Mouse (Mus musculus): ENCODE data around the gene Epha4.

The Epha4 gene

DNA sequence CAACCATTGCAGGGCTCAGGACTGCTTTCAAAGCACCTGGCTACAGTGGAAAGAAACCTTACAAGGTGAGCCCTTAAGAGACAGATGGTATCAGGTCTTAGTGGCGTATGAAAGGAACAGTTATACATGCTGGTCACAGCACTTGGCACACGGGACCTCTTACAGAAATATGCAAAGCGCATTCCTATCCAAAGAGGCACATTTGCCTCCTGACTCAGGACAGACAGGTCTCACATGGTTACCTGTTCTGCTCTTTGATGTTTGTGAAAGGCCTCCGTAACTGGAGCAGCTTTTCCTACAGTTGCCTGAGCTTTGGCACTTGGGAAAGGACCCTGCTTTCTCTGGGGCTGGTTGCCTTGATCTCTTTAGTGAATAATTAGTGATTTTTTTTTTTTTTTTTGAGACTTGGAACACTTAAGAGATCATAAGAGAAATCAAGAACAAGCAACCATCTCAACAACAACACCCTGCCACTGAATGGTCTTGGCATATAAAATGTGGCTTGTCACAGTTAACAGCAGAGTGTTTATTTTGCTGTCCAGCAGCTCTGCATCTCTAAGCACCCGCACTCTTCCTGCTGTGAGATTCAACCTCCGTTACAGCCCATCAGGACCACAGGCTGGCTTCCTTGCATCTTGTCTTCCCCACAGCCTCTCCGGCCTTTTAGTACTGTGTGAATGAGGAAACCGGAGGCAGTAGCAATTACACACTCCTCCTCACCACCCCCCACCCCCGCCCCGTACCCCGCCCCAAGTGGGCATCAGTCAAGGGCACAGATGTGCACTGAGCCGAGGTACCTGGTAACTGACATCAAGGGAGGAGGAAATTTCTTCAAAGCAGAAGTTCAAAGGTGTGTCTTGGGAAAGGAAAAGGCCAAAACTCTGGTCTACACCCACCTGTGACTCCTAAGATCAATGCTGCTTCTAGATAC is 41.2 kb downstream of the Epha4 start:
- no peak for DNase-seq

GRCm38 (mm10) chr1:77472566-77472965 is 42.3 kb downstream of the Epha4 start:
- no peak for DNase-seq

DNA sequence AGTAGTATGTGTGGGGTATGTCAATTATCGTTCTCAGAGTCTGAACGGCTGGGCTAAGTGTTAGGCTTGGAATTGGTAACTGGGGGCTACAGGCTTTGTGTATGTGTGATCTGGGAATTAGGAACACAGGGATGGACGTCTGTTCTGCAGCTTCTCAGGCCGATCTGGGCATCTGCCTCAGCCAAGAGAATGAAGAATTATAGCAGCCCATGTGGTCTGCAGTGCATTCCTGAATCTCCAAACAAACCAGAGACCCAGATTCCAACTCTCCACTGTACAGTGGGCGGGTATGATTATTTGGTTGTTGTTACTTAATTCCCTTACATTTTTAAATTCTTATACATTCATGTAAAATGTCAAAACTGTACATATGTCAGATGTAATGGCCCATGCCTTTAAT is 43.4 kb downstream of the Epha4 start:
- no peak for DNase-seq

- DNase-seq: no peak
Measured at GRCm38 (mm10) chr1:77471037-77471436, 43.9 kb downstream of the Epha4 start.

GRCm38 (mm10) chr1:77468717-77469314 is 46.1 kb downstream of the Epha4 start:
- no peak for DNase-seq

DNA sequence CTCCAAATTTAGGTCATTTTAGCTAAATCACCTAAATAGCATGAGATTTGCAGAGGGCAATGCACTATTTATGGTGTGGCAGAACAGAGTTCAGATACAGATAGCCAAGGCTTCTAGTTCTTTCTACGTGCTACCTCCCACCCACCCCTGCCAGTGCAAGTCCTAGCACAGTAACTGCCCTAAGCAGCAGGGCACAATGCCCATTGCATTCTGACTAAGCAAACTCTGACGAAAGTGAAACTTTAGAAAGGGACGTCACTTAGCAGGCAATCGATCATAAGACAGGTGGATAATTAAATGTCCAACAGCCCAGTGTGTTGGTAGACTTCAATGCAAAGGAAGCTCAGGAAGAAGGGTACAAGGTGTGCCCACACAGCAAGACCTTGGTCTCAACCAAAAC is 49.4 kb downstream of the Epha4 start:
- no peak for DNase-seq

- no peak for DNase-seq
Measured at GRCm38 (mm10) chr1:77464108-77464507, 50.8 kb downstream of the Epha4 start.

GRCm38 (mm10) chr1:77461877-77462615 is 52.8 kb downstream of the Epha4 start:
- no peak for DNase-seq

DNA sequence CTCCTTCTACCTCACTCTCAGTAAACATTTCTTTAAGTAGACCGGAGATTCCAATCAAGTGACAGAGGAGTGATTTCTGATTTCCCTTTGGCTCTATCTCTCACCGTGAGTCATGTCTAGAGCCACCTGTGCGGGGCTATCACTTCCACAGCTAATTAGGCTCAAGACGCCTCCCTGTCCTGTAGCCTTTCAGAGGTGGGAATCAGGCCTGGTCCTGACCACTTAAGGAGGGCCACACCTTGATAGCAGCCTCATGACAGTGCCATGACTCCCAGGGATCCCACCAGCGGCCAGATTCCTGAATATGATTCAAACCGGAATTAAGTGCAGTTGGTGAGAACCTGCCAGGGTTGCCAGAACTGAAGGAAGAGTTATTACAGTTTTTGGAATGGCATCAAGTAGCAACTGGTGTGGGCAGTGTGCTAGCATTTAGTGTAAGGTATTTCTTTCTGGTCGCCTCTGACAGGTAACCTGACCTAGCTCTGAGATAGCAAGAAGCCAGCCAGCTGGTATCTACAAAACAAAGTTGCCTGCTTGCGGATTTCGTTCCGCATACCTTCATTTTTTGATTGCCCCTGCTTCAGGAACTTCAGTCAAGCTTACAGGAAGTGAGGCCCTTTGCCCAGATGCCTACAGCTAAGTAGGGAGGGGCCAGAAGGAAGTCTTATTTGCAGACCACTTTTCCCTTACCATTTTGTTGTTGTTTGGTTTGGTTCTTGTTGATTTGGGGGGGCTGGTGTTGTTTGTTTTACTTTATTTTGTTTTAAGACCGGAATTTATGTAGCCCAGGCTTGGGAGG is 53.9 kb downstream of the Epha4 start:
- DNase-seq: no peak

GRCm38 (mm10) chr1:77458751-77459385 is 56.0 kb downstream of the Epha4 start:
- DNase-seq: no peak

DNA sequence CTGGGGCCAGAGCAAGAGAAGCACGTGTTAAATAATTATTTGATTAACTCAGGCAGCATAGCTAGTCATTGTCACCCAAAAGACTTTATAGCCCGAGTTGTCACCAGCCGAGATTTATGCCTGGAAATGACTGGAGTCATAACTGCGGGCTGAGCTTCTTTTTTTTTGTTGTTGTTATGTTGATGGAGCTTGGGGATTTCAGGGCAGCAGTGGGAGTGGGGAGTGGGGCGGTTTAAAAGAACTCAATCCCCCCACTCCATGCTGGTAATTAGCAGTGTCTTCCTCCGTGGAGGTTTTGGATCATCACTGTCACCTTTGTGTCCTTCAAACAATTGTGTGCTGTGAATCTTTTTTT is 57.5 kb downstream of the Epha4 start:
- DNase-seq: no peak

DNA sequence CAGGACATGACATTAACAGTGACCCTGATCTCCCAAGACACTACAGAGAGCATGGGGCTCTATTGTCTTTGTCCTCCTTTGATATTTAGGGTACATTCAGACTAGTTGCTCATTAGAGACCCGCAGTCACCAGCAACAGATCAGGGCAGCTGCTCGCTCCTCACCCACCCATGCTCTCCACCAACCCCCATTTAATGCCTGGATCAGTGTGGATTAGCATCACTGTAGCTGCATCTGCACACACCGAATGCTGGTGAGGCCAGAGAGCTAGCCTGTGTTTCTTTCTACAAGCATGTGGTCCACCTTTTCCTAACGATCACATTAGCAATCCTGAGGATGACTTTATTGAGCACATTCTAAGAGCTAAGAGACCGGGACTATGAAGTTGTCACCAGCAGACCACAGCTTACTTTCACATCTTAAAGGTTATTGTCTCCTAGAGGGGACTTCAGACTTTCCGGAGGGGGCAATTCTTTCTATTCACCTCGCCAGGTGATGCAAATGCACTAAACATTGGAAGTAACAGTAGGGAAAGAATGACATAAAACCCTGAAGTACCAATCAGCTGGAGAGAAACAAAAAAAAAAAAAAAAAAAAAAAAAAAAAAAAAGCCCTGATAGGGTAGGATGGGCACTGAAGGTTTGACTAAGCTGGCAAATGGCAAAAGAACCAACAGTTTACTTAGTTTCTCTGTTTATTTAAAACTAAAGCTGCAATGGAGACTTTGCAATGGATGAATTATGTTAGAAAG is 58.0 kb downstream of the Epha4 start:
- DNase-seq: no peak

DNA sequence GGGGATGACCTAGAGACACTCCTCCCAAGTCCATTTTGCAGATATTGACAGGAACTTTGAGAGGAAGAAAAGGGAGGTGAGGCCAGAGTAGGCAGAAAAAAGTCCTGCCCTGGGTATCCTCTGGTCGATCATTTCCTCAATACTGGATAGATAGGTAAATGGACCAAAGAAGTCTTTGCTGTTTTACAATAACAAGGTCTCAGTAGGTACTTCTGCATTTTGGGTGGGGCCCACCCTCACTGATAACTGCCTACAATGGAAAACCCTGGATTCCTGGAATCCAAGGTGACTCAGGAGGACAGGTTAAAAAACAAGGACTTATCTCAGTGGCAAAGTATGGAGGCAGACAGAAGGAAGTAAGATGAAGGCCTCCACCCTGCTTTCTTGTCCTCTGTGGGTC is 61.1 kb downstream of the Epha4 start:
- DNase-seq: no peak

GRCm38 (mm10) chr1:77452721-77453120 is 62.2 kb downstream of the Epha4 start:
- no peak for DNase-seq

- no peak for DNase-seq
Measured at GRCm38 (mm10) chr1:77451541-77451940, 63.3 kb downstream of the Epha4 start.

DNA sequence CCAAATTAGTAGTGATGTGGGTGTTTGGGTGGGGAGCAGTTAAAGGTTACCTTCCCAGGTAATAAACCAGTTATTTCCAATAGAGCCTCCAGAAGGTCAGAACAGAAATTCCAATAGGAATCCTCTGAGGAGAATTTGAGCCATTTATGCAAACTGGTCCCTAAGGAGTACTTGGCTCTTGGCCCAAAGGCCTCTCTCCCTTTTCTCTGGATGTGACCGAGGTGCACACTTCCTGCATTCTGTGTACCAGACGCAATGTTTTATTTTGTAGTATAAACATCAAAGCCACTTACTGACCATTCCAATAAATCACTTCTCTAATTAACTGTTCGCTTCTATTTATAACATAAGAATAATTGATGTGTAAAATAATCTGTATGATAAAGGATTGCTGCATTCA is 64.7 kb downstream of the Epha4 start:
- DNase-seq: no peak

GRCm38 (mm10) chr1:77447061-77447614 is 67.8 kb downstream of the Epha4 start:
- no peak for DNase-seq

DNA sequence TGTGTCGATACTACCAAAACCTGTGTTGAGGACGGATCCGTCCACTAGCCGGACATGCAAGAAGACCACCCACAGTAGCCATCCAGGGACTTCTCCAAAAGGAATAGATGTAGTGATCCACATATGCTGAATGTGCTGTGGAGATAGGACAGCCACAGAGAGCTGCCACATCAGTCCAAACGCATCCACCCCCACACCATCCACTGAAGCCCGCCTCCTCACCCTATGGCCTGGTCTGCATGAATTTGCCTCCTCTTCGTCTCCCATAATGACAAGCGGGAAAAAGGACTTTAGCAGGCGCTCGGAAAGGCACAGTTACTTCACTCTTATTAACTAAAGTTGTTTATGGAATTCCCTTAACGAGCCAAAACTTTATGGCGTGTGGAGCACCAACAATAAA is 68.5 kb downstream of the Epha4 start:
- DNase-seq: no peak

DNA sequence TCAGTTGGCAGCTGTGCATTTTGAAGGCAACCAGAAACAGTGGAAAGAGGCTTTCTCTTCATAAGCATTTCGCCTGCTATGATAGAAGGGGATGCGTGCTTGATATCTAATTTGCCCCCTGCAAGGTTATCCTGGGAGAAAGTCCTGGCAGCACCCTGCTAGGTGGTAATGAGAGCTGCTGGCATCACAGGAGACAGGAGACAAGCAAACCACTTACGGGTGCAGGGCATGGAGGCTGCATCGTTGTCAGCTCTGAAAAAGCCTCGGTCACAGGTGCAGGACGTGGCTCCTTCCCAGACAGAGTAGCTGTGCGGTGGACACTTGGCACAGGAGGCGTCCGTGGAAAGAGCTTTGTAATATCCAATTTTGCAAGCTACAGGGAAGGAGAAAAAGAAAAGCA is 70.2 kb downstream of the Epha4 start:
- DNase-seq: no peak

- DNase-seq: no peak
Measured at GRCm38 (mm10) chr1:77441987-77442386, 72.9 kb downstream of the Epha4 start.

- DNase-seq: no peak
Measured at GRCm38 (mm10) chr1:77441401-77441800, 73.5 kb downstream of the Epha4 start.
